Mouse (Mus musculus): Measurements from ENCODE around the gene Lgr5.

Lgr5 gene

DNA sequence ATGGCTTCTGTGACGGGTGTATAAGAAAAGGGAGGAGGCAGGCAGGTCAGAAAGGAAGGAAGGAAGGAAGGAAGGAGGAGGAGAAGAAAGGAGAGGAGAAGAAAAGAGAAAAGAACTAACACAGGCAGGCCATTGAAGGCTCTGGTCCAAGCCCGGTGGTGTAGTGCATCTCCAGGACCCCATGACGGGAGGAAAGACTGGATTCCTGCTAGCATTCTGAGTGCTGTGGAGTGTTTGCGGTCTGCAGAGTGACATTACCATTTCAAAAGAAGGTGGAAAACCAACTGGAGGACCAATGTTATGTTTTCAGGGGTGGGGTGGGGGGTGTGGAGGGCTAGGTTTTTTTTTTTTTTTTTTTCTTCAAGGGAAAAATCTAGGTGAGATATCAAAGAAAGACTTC is 165.6 kb downstream of the Lgr5 start:
- no peak for DNase-seq (ENCODE audit: low read depth)

DNA sequence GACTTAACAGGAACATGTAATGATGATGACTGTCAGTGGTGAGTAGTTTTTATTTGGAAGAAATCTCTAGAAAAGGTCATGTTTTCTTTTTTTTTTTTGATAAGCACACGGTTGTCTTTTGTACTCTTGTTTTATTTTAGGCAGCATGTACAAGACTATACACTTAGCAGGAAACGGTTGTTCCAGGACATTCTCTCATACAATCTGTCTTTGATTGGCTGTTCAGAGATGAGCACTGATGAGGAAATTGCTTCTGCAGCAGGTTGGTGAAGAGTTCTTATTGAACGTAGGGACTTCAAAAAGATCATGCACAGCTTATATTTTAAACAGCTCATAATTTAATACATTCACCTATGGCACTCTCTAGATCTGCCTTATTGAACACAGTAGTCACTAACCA is 173.5 kb downstream of the Lgr5 start:
- DNase-seq (ENCODE audit: low read depth): no peak

- no peak for DNase-seq (ENCODE audit: low read depth)
Measured at GRCm38 (mm10) chr10:115413496-115413895, 174.1 kb downstream of the Lgr5 start.

- DNase-seq (ENCODE audit: low read depth): peak; percentile 51
Measured at GRCm38 (mm10) chr10:115406393-115406792, 181.2 kb downstream of the Lgr5 start.

Measured in c-Kit-positive CD71-positive TER-119-negative erythroid progenitor cells, embryonic 14.5 days (primary cell).